Mouse (Mus musculus): ENCODE data around the gene Hmgb1.
A peak's percentile ranks its signal among the peaks of the same experiment; 100 is the strongest.

Hmgb1 gene

DNA sequence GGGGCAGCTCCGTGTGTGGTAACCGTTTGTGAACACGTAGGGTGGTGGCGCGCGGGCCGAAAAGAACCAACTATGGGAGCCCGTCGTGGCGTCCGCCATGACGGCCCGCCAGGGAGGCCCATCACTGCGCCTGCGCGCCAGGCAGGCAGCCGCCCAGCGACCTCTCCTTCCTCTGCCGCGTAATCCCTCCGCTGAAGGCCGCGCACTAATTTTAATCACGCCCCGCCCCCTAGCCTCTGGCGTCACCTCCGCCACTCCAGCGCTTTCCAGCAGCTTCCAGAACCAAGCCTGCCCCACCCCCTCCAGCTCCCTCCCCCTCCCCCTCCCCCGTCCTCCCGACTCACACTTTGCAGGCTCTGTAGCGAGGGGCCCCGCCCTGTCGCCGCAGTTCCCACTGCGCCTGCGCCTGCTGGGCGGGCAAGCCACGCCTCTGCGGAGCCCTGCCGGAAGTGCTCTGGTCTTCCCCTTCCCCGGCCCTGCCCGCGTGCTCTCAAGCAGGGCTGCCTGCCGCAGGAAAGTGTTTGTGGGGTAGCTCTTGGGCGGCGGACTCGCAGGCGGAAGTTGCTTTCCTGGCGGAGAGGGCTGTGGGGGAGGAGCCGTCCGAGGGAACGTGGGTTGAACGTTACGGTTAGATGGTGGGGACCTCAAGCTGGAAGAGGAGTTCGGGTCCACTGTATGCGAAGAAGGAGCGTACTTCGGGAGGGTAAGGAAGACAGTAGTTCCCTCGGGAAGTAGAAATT, at the start of gene Hmgb1, which contains the start of gene Uspl1:
Hmgb1 (minus strand) TSS at position 386 of the 740 bp plus-strand sequence.
Uspl1 (plus strand) TSS at position 247 of the 740 bp plus-strand sequence.
- DNase-seq (ENCODE audit: low read depth, low spot score), result peak; percentile 92

- DNase-seq (ENCODE audit: low read depth, low spot score), result no peak
Observed at GRCm38 (mm10) chr5:149229619-149230339, 45.5 kb upstream of the Hmgb1 start.

DNA sequence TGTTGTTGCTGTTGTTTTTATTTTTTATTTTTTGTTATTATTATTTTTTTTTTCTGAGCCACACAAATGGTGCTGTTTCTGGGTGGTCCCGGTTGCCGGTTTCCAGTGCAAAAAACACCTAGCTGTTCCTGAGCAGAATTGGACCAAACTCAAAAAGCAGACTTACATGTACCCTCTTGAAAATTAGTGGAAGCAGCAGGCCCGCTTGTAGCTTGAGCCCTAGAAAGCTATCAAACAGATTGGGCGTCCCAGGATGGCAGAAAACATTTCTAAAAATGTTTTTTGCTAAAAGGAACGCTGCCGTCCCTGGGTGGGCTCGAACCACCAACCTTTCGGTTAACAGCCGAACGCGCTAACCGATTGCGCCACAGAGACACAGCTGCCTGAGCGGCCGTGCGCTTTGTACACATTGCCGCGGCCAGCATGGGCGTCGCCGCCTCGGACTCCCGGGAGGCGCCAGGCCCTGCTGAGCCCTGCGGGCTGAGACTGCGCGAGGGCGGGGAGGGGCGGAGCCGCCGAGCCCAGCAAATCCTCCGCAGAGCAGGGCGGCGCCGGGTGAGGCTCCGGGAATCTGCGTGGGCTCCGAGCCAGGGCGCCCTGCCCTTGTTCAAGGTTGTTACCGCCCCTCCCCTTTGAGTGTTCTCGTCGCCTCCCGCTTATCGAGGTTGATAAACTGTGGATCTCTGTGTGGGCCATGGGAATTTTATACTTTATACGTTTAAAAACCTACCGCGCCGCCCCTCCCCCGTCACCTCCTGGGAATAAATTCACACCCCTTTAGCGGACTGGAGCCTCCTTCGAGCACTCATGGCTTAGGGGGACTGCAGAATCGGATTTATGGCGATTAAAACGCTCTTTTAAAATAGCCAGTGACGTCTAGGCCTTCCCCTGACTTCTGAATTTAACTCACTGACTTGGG, 44.7 kb upstream of the Hmgb1 start:
- DNase-seq (ENCODE audit: low read depth, low spot score), result peak; percentile 90

DNA sequence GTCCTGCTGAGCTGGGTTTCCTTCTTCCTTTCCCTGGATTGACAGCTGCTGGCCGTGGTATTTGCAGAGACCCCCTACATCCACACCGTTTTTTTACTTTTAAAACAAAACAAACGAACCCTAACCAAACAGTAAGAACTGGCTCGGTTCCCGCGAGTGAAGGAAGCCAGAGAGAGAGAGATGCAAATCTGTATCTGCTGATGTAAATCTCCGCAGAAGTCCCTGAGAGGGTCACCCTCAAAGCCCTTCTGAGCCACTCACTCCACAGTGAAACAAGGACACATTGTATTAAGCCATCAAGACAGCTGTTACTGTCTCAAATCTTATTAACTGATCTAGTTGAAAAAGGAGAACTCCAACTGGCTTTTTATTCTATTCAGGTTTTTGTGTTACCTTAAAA, 40.4 kb upstream of the Hmgb1 start:
- no peak for DNase-seq (ENCODE audit: low read depth, low spot score)

DNA sequence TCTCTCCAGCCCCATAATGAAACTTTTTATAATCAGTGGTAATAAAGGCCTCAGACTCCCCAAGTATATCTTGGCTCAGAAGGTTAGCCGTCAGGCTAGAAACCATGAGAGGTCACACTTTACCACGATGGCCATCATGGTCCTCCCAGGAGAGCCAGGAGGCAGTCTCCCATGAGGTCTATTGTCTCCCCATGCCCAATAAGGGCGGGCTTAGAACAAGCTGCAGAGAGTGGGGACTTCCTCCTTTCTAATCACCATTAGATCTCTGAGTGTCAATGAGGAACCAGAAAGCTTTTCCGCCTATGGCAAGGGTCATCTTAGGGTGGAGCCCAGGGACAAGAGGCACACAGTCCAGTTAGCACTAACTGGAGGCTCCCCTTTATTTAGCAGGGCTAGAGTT, 37.1 kb upstream of the Hmgb1 start:
- no peak for DNase-seq (ENCODE audit: low read depth, low spot score)

GRCm38 (mm10) chr5:149219493-149219892, 35.2 kb upstream of the Hmgb1 start:
- no peak for DNase-seq (ENCODE audit: low read depth, low spot score)

DNA sequence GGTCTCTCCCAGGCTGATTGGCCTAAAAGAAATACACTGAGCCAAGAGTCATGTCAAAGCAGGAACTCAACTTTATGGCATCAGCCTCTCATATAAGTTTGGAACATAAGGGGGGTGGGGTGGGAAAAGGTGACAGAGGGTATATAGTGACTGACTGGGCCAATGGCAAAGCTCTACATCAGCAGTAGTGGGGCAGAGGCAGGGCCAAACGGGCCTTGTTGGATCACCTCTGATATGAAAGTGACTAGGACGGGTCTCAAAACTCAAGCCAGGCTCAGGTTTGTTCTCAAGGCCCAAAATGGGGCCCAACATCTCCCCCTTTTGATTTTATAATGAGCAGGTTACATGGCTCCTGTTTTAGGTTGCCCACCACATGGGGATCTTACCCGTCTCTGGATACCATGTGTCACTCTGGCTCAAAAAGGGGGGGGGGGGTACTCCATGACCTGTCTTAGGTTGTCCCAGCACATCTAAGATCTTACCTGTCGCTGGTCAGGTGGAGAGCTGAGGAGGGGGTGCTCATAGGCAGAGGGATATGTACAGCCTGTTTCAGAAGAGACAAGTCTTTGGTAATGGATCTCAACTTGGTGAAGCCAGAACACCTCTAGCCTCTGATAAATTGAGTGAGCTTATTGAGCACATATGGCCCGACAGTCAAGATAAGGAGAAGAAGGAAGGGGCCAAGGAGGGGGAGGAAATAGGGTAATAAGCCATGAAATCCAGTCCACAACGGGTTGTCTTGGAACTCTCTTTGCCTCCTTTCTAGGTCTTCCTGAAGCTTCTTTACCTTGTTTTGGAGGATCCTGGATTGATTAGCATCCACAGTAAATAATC, 33.5 kb upstream of the Hmgb1 start:
- no peak for DNase-seq (ENCODE audit: low read depth, low spot score)

DNA sequence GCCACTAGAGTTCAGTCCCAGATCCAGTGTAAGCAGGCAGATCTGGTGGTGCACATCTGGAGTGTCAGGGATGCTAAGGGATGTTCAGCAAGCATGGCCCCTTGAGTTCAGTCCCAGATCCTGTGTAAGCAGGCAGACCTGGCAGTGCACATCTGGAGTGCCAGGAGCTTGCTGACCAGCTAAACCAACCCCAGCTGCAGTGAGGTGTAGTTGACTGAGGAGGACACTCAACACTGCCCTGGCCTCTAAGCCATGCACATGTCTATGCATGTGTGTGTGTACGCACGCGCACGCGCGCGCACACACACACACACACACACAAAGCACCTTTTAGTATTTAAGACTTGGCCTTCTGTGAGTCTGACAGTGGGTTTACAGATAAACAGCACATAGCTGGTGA, 31.3 kb upstream of the Hmgb1 start:
- DNase-seq (ENCODE audit: low read depth, low spot score), result no peak

DNA sequence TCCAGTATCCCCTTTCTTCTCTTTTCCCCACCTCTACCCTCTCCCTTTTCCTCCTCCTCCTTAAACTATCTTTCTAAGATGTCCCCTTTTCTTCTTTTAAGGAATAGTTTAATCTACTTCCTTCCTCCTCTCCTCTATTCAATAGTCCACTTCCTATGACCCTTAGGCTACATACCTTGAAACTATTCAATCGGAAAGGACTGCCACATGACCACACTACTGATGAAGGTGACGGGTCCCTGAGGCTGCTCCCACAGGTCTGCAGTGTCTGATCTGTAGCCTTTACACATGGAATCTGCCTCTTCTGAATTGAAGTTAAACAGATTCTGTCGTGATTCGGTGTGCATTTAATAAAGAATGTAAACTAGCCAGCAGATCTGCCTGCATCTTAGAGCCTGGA, 28.5 kb upstream of the Hmgb1 start:
- DNase-seq (ENCODE audit: low read depth, low spot score), result no peak

GRCm38 (mm10) chr5:149211041-149211440, 26.8 kb upstream of the Hmgb1 start:
- DNase-seq (ENCODE audit: low read depth, low spot score), result no peak

GRCm38 (mm10) chr5:149209328-149209727, 25.0 kb upstream of the Hmgb1 start:
- DNase-seq (ENCODE audit: low read depth, low spot score), result no peak

DNA sequence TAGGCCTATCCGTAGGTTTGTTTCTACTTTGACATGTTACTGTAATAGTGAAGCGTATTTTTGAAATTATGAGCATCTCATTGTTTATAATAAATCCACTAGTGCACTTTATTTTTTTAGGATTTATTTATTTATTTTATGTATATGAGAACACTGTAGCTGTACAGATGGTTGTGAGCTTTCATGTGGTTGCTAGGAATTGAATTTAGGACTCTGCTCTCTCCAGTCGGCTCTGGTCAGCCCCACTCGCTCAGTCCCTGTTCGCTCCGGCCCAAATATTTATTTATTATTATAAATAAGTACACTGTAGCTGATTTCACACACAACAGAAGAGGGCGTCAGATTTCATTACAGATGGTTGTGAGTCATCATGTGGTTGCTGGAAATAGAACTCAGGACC, 24.5 kb upstream of the Hmgb1 start:
- no peak for DNase-seq (ENCODE audit: low read depth, low spot score)

- DNase-seq (ENCODE audit: low read depth, low spot score), result no peak
Observed at GRCm38 (mm10) chr5:149207661-149208060, 23.4 kb upstream of the Hmgb1 start.

DNA sequence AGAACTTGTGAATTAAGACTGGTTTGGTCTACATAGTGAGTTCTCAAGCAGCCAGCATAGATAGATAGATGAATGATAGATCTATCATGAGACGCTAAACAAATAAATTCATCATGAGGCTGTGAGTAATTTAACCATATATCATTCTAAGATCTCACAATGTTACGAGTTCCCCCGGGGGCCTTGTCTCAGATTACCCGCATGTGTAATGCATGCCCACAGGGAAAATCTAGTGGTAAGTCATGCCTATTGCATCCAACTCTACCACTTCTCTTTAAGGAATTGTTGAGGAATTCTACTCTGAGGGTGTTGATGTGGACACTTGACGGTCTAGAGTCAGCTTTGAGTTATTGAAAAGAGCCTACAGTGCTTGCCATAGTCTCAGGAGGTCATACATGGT, 22.0 kb upstream of the Hmgb1 start:
- DNase-seq (ENCODE audit: low read depth, low spot score), result no peak

DNA sequence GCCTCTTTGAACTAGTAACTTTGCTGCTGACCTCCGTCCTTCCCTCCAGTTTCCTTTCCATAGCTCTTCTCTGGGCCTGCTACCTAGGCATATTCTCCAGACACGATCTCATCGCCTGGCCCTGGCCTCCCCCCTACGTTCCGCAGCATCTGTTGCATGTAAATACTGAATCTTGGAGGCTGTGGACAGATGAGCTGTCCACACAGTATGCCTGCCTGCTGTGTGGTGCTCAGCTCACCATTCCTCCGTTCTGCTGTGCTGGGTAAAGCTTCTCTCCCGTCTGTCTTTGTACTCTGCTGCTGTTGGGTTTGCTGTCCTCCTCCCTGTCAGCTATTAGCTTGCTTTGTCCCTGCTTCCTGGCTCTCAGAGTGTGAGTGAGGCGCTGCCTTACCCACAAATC, 21.0 kb upstream of the Hmgb1 start:
- no peak for DNase-seq (ENCODE audit: low read depth, low spot score)

GRCm38 (mm10) chr5:149204822-149205221, 20.5 kb upstream of the Hmgb1 start:
- DNase-seq (ENCODE audit: low read depth, low spot score), result no peak

DNA sequence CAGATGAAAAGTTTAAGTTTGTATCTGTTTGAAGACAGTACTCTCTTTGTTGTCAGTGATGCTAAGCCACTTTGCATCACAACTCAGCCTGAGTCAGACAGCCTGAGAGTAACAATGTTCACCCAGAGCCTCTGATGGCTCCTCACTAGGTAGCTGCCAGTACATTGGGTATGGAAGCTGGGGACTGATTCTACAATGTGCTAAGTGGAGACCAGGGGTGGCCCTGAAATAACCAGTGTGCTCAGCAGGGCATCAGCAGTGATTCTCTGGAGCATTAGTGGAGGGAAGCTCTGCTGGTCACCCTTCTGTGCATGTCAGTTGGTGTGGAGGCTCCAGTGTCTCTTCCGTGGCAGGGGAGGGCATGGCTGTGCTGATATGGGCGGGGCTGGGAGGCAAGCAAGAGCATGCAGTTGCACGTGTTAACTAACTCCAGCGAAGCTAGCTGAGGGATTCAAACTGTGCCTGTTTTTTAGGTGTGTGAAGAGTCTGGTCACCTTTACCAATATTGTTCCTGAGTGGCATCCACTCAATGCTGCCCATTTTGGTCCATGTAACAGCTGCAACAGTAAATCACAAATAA, 19.6 kb upstream of the Hmgb1 start:
- no peak for DNase-seq (ENCODE audit: low read depth, low spot score)

DNA sequence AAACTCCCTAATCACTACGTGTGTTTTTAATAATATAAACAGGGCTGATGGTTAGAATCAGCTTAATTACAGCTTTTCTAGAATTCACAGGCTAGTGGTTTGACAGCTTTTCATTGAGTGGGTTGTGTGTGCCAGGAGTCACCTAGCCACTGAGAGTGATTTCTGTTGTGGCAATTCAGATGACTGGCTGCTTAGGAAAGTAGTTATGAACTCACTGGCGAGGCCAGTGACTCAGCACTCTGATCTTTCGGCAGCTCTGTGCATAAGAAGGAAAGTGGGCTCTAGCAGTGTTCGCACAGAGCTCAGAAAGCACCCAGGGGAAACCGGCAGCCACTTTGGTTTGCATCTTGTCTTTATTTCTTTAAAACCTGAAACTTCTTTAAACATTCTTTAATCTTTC, 18.7 kb upstream of the Hmgb1 start:
- DNase-seq (ENCODE audit: low read depth, low spot score), result no peak

GRCm38 (mm10) chr5:149198782-149199181, 14.5 kb upstream of the Hmgb1 start:
- DNase-seq (ENCODE audit: low read depth, low spot score), result no peak

- no peak for DNase-seq (ENCODE audit: low read depth, low spot score)
Observed at GRCm38 (mm10) chr5:149196611-149197010, 12.3 kb upstream of the Hmgb1 start.

GRCm38 (mm10) chr5:149190160-149190559, 5.9 kb upstream of the Hmgb1 start:
- no peak for DNase-seq (ENCODE audit: low read depth, low spot score)
